Mouse (Mus musculus): ENCODE measurements around the gene Fstl1. TPM values are rescaled to one million over a fixed set of nuclear protein-coding genes. Genes with fewer than 3 reads are reported as not detected.

Gene Fstl1
- 44.0 TPM for polyA plus RNA-seq (2015; fragmentation: Illumina TruSeq; extraction: RNeasy Lipid Tissue Mini Kit (QIAGEN cat#74804); ENCODE audit: insufficient read depth, low replicate concordance)

DNA sequence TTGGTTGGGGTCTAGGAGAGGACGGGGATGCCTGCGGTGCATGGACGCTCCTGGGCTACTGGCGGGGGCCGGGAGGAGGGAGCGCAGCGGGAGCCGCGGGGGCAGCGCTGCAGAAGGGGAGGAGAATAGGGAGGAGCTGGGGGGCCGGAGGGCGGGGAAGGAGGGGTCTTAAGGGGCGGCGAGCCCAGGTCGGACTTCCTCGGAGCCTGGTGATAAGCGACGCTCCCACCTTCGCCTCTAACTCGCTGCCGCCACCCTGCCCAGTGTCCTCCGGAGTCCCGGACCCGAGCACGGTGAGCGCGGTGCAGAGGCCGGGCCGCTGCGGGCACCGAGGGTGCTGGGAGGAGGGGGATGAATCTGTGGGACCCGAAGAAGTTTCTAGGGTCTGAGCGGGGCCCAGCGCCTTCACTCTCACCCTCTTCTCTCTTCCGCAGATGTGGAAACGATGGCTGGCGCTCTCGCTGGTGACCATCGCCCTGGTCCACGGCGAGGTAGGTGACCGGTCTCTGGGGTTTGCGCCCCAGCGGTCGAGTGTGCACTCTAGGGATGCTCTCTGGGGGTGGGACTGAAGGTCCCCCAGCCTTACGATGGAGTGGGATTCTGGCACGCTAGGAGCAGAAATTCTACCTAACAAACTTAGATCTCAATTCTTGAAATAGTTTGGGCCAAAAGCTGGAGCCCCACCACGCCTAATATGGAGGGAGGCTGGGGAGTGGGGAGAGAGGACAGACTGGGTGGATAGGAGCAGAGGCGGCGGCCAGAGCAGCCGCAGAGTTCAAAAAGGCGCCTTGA is at the start of gene Fstl1:
Gene Fstl1 (plus strand): TSS at position 14 of the 792 bp plus-strand sequence.

DNA sequence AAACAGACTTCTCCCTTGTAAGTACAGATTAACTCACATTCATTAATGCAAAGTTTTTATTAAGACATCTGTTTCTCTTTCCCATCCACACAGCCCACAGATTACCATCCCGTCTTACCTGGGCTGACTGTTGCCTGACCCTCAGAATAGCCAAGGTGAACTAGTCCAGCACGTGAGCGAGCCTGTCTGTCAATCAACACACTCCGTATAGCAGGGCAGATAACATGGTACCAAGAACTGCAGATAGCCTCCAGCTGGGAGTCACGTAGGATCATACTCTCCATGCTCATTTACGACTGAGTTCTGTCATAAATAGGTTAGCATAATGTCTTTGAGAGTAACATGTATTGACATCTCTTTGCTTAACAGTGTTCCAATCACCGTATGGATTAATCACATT is 84.4 kb downstream of the Fstl1 start, which contains the start of gene Gm36028:
Gene Gm36028 (minus strand): TSS at position 118 of the 400 bp plus-strand sequence.

GRCm38 (mm10) chr16:37867791-37868505 is 91.3 kb downstream of the Fstl1 start, which contains the start of gene Lrrc58:
Gene Lrrc58, plus strand, starts transcription at chr16:37868389.

Other genes starting within 250 kb of the Fstl1 start
- 19.8 TPM for gene Gtf2e1, start 237.1 kb upstream of the Fstl1 start, polyA plus RNA-seq (2015; fragmentation: Illumina TruSeq; extraction: RNeasy Lipid Tissue Mini Kit (QIAGEN cat#74804); ENCODE audit: insufficient read depth, low replicate concordance)
- gene Rabl3, start 237.0 kb upstream of the Fstl1 start, polyA plus RNA-seq (2015; fragmentation: Illumina TruSeq; extraction: RNeasy Lipid Tissue Mini Kit (QIAGEN cat#74804); ENCODE audit: insufficient read depth, low replicate concordance): 15.1 TPM
- gene Hgd, start 196.7 kb upstream of the Fstl1 start, polyA plus RNA-seq (2015; fragmentation: Illumina TruSeq; extraction: RNeasy Lipid Tissue Mini Kit (QIAGEN cat#74804); ENCODE audit: insufficient read depth, low replicate concordance): 0.37 TPM
- 46.6 TPM for gene Ndufb4, start 122.4 kb upstream of the Fstl1 start, polyA plus RNA-seq (2015; fragmentation: Illumina TruSeq; extraction: RNeasy Lipid Tissue Mini Kit (QIAGEN cat#74804); ENCODE audit: insufficient read depth, low replicate concordance)
- not detected for gene Gm36028, start 84.3 kb downstream of the Fstl1 start, polyA plus RNA-seq (2015; fragmentation: Illumina TruSeq; extraction: RNeasy Lipid Tissue Mini Kit (QIAGEN cat#74804); ENCODE audit: insufficient read depth, low replicate concordance)
- 21.9 TPM for gene Lrrc58, start 91.5 kb downstream of the Fstl1 start, polyA plus RNA-seq (2015; fragmentation: Illumina TruSeq; extraction: RNeasy Lipid Tissue Mini Kit (QIAGEN cat#74804); ENCODE audit: insufficient read depth, low replicate concordance)
- gene Gpr156, start 139.6 kb downstream of the Fstl1 start, polyA plus RNA-seq (2015; fragmentation: Illumina TruSeq; extraction: RNeasy Lipid Tissue Mini Kit (QIAGEN cat#74804); ENCODE audit: insufficient read depth, low replicate concordance): 1.9 TPM